Mouse (Mus musculus) liver, adult 2 months (tissue): ENCODE measurements around the gene Cdk14. TPM values are rescaled to one million over a fixed set of nuclear protein-coding genes. Genes with fewer than 3 reads are reported as not detected.

Source experiments
- DNase-seq: peaks from one replicate; pipeline ENCODE4 v3.0.0-alpha.2; 2011; ENCODE audit warnings: low read depth, low spot score; ENCODE audit errors: extremely low read depth
- H3K27ac ChIP-seq: fragments of 200-500 bp; replicated peaks from 2 replicates; pipeline ENCODE4 v1.5.1; 2012; ENCODE audit warnings: low read depth, mild to moderate bottlenecking, control low read depth, inconsistent platforms, low read length; ENCODE audit not compliant: insufficient read depth
- H3K27me3 ChIP-seq: fragments of 200-500 bp; 2 replicates; pipeline ENCODE4 v1.6.1; 2012; ENCODE audit warnings: mild to moderate bottlenecking, moderate library complexity, low read length, inconsistent platforms; ENCODE audit not compliant: control insufficient read depth, insufficient read depth
- H3K36me3 ChIP-seq: fragments of 200-500 bp; 2 replicates; pipeline ENCODE4 v1.6.1; 2012; ENCODE audit warnings: low read length, inconsistent platforms; ENCODE audit not compliant: control insufficient read depth, insufficient read depth
- H3K4me1 ChIP-seq: fragments of 200-500 bp; 2 replicates; pipeline ENCODE4 v1.6.1; 2011; ENCODE audit warnings: low read length; ENCODE audit not compliant: control insufficient read depth, insufficient read depth
- H3K4me3 ChIP-seq: fragments of 200-500 bp; 2 replicates; pipeline ENCODE4 v1.5.1; 2011; ENCODE audit warnings: low read depth, mild to moderate bottlenecking, control low read depth, low read length, moderate library complexity; ENCODE audit not compliant: insufficient read depth
- H3K79me2 ChIP-seq: fragments of 200-500 bp; 2 replicates; pipeline ENCODE4 v1.6.1; 2012; ENCODE audit warnings: inconsistent platforms, mild to moderate bottlenecking, low read length, moderate library complexity; ENCODE audit not compliant: control insufficient read depth, insufficient read depth
- H3K9ac ChIP-seq: fragments of 200-500 bp; 2 replicates; pipeline ENCODE4 v1.6.1; 2012; ENCODE audit warnings: low read depth, mild to moderate bottlenecking, control low read depth, inconsistent platforms, low read length
- CTCF ChIP-seq: fragments of 200-500 bp; IDR thresholded peaks from 2 replicates; pipeline ENCODE4 v1.5.1; 2011; ENCODE audit warnings: low read depth, low read length, control low read depth
- POLR2A ChIP-seq: fragments of 200-500 bp; IDR thresholded peaks from 2 replicates; pipeline ENCODE4 v1.6.1; 2011; ENCODE audit warnings: low read length, control low read depth; ENCODE audit not compliant: insufficient read depth; ENCODE audit errors: extremely low read depth
- WGBS: fragments of 180-500 bp; shearing (Covaris S2); methylation state at CpG from one replicate; pipeline ENCODE4 v1.1.7; 2018; 5-methylcytosine and 5-hydroxymethylcytosine counted together
- polyA plus RNA-seq: library from polyadenylated mRNA; depleted of rRNA; stranded (reverse); fragments of >200 nt; gene quantifications from 2 replicates; pipeline ENCODE4 v1.2.3, GENCODE M21; 2012
- total RNA-seq: library from RNA; depleted of rRNA; stranded (reverse); fragments of >200 nt; gene quantifications from 2 replicates; pipeline ENCODE4 v1.2.3, GENCODE M21; 2014

Cdk14 gene
- total and polyA plus RNA-seq, 2 experiments: 0.31 to 2.7 TPM

GRCm38 (mm10) chr5:5041480-5041879, 378.6 kb downstream of the Cdk14 start:
- TF ChIP-seq POLR2A: no peak
- TF ChIP-seq CTCF: no peak
- no peaks in the 10 kb centered on the region for H3K27me3 ChIP-seq
- no peaks in the 10 kb centered on the region for H3K79me2 ChIP-seq
- WGBS: 87% methylated on average over 4 of the region's 4 CpGs
- H3K4me1 ChIP-seq: no peaks in the 10 kb centered on the region
- no peak overlapping the region for H3K27ac ChIP-seq
- no peak overlapping the region for H3K4me3 ChIP-seq
- no peak for DNase-seq
- H3K36me3 ChIP-seq: no peaks in the 10 kb centered on the region
- no peak overlapping the region for H3K9ac ChIP-seq

DNA sequence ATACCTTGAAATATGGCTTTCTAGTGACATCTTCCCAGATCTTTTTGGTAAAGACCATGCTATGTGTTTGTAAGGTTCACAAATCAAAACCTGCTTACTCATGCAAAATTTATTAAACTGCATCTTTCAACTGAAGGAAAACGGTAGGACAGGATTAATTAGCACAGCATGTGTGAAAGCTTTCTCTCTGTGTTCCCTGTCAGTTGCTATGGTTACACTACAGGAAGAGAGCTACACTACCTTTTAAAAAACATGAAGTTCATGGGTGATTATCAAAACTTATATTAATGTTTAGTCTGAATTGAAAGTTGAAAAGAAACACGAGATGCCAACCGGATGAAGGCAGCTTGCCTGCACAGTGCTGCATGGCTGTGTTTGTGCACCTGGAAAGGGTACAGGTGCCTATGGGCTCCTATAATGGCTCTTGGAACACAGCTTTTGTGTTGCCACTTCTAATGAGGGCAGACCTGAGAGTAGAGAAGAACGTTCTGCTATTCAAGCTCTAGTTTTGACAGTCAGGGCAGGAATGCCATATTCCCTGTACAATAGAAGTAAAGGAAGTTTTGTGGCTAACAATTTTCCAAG, 380.3 kb downstream of the Cdk14 start:
- no peaks in the 10 kb centered on the region for H3K36me3 ChIP-seq
- no peak for DNase-seq
- H3K4me3 ChIP-seq: no peak overlapping the region
- TF ChIP-seq CTCF (no peak), POLR2A (no peak)
- 75% methylated on average over 4 of the region's 4 CpGs for WGBS
- H3K27me3 ChIP-seq: no peaks in the 10 kb centered on the region
- no peak overlapping the region for H3K27ac ChIP-seq
- H3K9ac ChIP-seq: no peak overlapping the region
- no peaks in the 10 kb centered on the region for H3K4me1 ChIP-seq
- no peaks in the 10 kb centered on the region for H3K79me2 ChIP-seq

GRCm38 (mm10) chr5:5033445-5033844, 386.7 kb downstream of the Cdk14 start:
- DNase-seq: no peak
- TF ChIP-seq POLR2A (no peak), CTCF (no peak)
- no peaks in the 10 kb centered on the region for H3K4me1 ChIP-seq
- WGBS: 86% methylated on average over 5 of the region's 5 CpGs
- no peak overlapping the region for H3K27ac ChIP-seq
- no peaks in the 10 kb centered on the region for H3K36me3 ChIP-seq
- H3K4me3 ChIP-seq: no peak overlapping the region
- H3K9ac ChIP-seq: no peak overlapping the region
- H3K27me3 ChIP-seq: no peaks in the 10 kb centered on the region
- H3K79me2 ChIP-seq: no peaks in the 10 kb centered on the region

- H3K9ac ChIP-seq: no peak overlapping the region
- H3K27me3 ChIP-seq: no peaks in the 10 kb centered on the region
- no peaks in the 10 kb centered on the region for H3K36me3 ChIP-seq
- no peaks in the 10 kb centered on the region for H3K4me1 ChIP-seq
- no peaks in the 10 kb centered on the region for H3K79me2 ChIP-seq
- DNase-seq: no peak
- no peak overlapping the region for H3K27ac ChIP-seq
- H3K4me3 ChIP-seq: no peak overlapping the region
- no peak for TF ChIP-seq CTCF
- TF ChIP-seq POLR2A: no peak
- WGBS: 76% methylated on average over 6 of the region's 6 CpGs
Measured at GRCm38 (mm10) chr5:5032847-5033246, 387.3 kb downstream of the Cdk14 start.

- Histone ChIP-seq H3K27ac (no peak overlapping the region), H3K4me1 (no peaks in the 10 kb centered on the region), H3K79me2 (no peaks in the 10 kb centered on the region), H3K4me3 (no peak overlapping the region), H3K27me3 (no peaks in the 10 kb centered on the region), H3K9ac (no peak overlapping the region), H3K36me3 (no peaks in the 10 kb centered on the region)
- DNase-seq: no peak
- TF ChIP-seq POLR2A (no peak), CTCF (no peak)
- 73% methylated on average over 11 of the region's 11 CpGs for WGBS
Measured at GRCm38 (mm10) chr5:5032446-5032845, 387.7 kb downstream of the Cdk14 start.

DNA sequence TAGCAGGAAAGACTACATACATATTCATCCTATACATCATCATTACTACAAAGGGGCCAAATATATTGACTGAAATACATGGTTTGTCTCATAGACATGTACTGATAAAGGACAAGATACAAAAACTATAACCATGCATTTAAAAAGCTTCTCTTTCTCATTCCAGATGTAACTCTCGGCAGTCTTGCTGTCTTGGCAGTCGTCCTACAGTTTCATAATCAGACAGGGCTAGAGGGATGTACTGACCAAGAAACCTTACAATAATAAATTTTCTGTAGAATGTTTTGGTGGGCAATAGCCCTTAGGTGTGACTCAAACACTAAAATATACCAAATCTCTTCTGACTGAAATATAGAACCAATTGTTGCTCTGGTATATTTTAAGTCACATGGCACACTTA, 389.7 kb downstream of the Cdk14 start:
- no peak for DNase-seq
- H3K9ac ChIP-seq: no peak overlapping the region
- no peaks in the 10 kb centered on the region for H3K36me3 ChIP-seq
- TF ChIP-seq POLR2A (no peak), CTCF (no peak)
- WGBS: 63% methylated on average over 2 of the region's 2 CpGs
- no peaks in the 10 kb centered on the region for H3K27me3 ChIP-seq
- no peak overlapping the region for H3K4me3 ChIP-seq
- H3K27ac ChIP-seq: no peak overlapping the region
- H3K4me1 ChIP-seq: no peaks in the 10 kb centered on the region
- H3K79me2 ChIP-seq: no peaks in the 10 kb centered on the region
